Mouse (Mus musculus): ENCODE results near the gene Sh3bp5. TPM values are rescaled to one million over a fixed set of nuclear protein-coding genes. Genes with fewer than 3 reads are reported as not detected.

Sh3bp5 gene
- polyA plus RNA-seq, 2 experiments = 22.2 to 49.1 TPM

DNA sequence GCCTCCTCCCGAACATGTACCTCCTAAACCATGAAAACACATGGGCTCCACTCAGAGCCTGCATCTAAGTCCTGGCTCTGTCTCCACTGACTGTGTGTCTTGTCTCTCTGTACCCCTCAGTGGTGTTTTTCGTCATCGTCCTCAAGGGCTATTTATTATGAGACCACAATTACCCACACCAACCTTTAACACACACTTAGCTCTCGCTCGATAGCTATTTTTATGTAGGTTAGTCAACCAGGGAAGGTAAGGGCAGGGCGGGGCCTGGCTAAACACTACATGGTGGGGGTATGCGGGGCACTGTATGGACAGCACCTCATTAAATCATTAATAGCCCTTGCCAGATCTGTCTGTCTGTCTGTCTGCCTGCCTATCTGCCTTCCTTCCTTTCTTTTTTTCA, 15.3 kb downstream of the Sh3bp5 start:
- no peaks in the 10 kb centered on the region for H3K27me3 ChIP-seq (ENCODE audit: control insufficient read depth, insufficient read depth, low read length)
- H3K4me3 ChIP-seq (replicated peaks; ENCODE audit: low read length) = no peak overlapping the region
- ATAC-seq (ENCODE audit: low FRiP score, low read depth) (no peak), DNase-seq (ENCODE audit: low spot score) (no peak)
- WGBS = 79% methylated on average over 7 of the region's 7 CpGs
- peak overlapping the region; percentile 38; the same call in 1 of the 2 replicates for H3K27ac ChIP-seq (replicated peaks; ENCODE audit: low read depth, low read length)
- H3K4me2 ChIP-seq (replicated peaks; ENCODE audit: low read depth, low read length, severe bottlenecking) = no peak overlapping the region
- no peak overlapping the region for H3K9ac ChIP-seq (ENCODE audit: low read depth, low read length, severe bottlenecking)
- peaks cover 4% of the 10 kb centered on the region for H3K36me3 ChIP-seq (ENCODE audit: control insufficient read depth, insufficient read depth, low read length)
- no peaks in the 10 kb centered on the region for H3K4me1 ChIP-seq (ENCODE audit: control insufficient read depth, insufficient read depth, low read length)
- no peak for TF ChIP-seq POLR2A (IDR thresholded peaks at IDR 0.05; ENCODE audit: borderline replicate concordance, extremely low read depth, insufficient read depth, insufficient read length)
- no peaks in the 10 kb centered on the region for H3K9me3 ChIP-seq (ENCODE audit: control insufficient read depth, low read length)

DNA sequence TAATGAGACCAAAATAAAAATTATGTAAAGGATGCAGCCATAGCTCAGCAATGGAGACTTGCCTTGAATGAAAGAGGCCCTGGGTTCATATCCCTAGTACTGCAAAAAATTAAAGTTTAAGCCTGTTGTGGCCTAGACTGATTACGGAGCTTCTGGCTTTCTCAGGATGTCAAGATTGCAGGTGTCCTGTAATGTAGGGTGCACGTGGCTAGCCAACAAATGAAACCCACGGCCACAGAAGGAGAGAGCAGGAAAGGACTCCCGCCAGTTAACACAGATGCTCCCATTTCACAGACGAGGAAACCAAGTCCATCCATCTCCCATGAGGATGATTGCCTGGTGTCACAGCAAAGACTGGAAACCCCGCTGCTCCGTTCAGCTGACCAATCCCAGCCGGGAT, 15.7 kb downstream of the Sh3bp5 start:
- no peaks in the 10 kb centered on the region for H3K9me3 ChIP-seq (ENCODE audit: control insufficient read depth, low read length)
- H3K4me1 ChIP-seq (ENCODE audit: control insufficient read depth, insufficient read depth, low read length) = no peaks in the 10 kb centered on the region
- peaks cover 4% of the 10 kb centered on the region for H3K36me3 ChIP-seq (ENCODE audit: control insufficient read depth, insufficient read depth, low read length)
- DNase-seq (ENCODE audit: low spot score) (no peak), ATAC-seq (ENCODE audit: low FRiP score, low read depth) (no peak)
- H3K27ac ChIP-seq (replicated peaks; ENCODE audit: low read depth, low read length) = 0 out of 2 replicates have a peak overlapping the region, but pooled peaks have one; percentile 38
- no peak overlapping the region for H3K4me3 ChIP-seq (replicated peaks; ENCODE audit: low read length)
- H3K9ac ChIP-seq (ENCODE audit: low read depth, low read length, severe bottlenecking) = no peak overlapping the region
- no peak for TF ChIP-seq POLR2A (IDR thresholded peaks at IDR 0.05; ENCODE audit: borderline replicate concordance, extremely low read depth, insufficient read depth, insufficient read length)
- no peak overlapping the region for H3K4me2 ChIP-seq (replicated peaks; ENCODE audit: low read depth, low read length, severe bottlenecking)
- WGBS = 89% methylated on average over 8 of the region's 8 CpGs
- H3K27me3 ChIP-seq (ENCODE audit: control insufficient read depth, insufficient read depth, low read length) = no peaks in the 10 kb centered on the region

DNA sequence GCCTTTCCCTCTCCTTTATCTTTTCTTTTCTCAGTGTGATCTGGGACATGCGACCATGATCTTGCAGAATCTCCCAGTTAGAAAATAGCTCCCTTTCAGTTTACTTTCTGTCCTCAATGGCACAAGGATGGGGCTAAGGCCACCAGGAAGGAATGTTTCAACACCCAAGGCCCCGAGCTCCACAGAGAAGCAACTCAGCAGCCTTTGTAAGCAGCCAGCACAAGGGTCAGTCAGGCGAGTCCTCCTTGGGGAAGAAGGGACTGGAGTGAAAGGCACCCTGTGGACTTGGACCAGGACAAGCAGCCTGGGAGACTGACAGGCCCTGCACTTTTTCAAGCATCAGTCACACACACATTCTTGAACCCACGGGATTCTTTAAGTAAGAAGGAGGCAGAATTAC, 16.6 kb downstream of the Sh3bp5 start:
- peaks cover 4% of the 10 kb centered on the region for H3K36me3 ChIP-seq (ENCODE audit: control insufficient read depth, insufficient read depth, low read length)
- no peaks in the 10 kb centered on the region for H3K9me3 ChIP-seq (ENCODE audit: control insufficient read depth, low read length)
- DNase-seq (ENCODE audit: low spot score) = no peak
- H3K4me3 ChIP-seq (replicated peaks; ENCODE audit: low read length) = no peak overlapping the region
- TF ChIP-seq POLR2A (IDR thresholded peaks at IDR 0.05; ENCODE audit: borderline replicate concordance, extremely low read depth, insufficient read depth, insufficient read length) = no peak
- 54% methylated on average over 4 of the region's 4 CpGs for WGBS
- no peak for ATAC-seq (ENCODE audit: low FRiP score, low read depth)
- no peak overlapping the region for H3K27ac ChIP-seq (replicated peaks; ENCODE audit: low read depth, low read length)
- peaks cover 7% of the 10 kb centered on the region for H3K4me1 ChIP-seq (ENCODE audit: control insufficient read depth, insufficient read depth, low read length)
- H3K9ac ChIP-seq (ENCODE audit: low read depth, low read length, severe bottlenecking) = no peak overlapping the region
- H3K27me3 ChIP-seq (ENCODE audit: control insufficient read depth, insufficient read depth, low read length) = no peaks in the 10 kb centered on the region
- H3K4me2 ChIP-seq (replicated peaks; ENCODE audit: low read depth, low read length, severe bottlenecking) = no peak overlapping the region

DNA sequence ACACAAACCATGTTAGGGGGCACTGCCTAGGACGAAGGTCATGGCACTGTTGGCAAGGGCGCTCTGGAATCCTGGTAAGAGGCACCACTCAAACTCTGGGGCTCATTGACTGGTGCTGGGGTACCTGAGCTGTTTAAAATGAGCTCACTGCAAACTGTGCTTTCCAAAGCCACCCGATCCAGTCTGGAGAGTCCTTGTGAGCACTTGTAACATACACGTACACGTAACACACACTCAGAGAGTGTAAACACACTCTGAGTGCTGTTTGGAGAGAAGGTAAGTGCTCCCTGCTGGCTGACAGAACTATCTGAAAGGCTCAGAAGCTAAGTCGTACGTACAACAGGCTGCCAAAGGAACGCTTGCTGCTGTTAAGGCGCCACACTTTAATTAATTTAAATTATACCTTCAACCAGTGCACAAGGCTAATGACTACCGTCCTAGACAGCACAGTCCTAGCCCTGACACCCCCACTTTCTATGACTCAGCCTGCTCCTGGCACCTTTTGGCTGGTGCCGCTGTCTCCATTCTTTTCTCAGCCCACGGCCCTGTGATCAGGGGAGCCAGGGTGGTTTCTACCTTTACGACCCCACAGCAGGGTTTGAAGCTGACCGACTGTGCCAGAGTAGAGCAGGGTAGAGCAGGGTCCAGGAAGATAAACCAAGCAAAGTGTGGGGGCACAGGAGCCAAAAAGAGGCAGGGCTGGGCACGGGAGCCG, 18.9 kb downstream of the Sh3bp5 start:
- no peak overlapping the region for H3K27ac ChIP-seq (replicated peaks; ENCODE audit: low read depth, low read length)

DNA sequence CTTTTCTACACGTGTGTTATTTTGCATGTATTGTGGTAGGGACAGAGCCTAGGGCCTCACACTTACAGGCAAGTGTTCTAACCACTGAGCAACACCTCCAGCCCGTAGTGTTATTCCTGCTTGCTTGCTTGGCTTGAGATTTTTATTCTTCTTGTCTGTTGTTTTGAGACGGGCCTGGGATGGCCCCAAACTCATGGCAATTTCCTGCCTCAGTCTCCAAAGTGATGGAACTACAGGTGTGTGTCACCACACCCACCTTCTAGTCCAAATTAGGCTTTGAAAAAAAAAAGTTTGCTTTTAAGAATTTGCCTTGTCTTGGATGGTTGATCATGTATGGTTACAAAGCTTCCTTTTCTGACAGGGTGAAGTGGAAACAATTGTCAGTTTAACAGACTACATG, 19.5 kb downstream of the Sh3bp5 start:
- 81% methylated on average over 3 of the region's 3 CpGs for whole genome bisulfite sequencing

More for the DNA sequence above, 18.9 kb downstream of the Sh3bp5 start:
- Histone ChIP-seq H3K4me2 (replicated peaks; ENCODE audit: low read depth, low read length, severe bottlenecking) (no peak overlapping the region), H3K36me3 (ENCODE audit: control insufficient read depth, insufficient read depth, low read length) (no peaks in the 10 kb centered on the region; the same call in 1 of the 2 replicates), H3K27me3 (ENCODE audit: control insufficient read depth, insufficient read depth, low read length) (no peaks in the 10 kb centered on the region), H3K4me1 (ENCODE audit: control insufficient read depth, insufficient read depth, low read length) (peaks cover 16% of the 10 kb centered on the region), H3K9me3 (ENCODE audit: control insufficient read depth, low read length) (no peaks in the 10 kb centered on the region), H3K4me3 (replicated peaks; ENCODE audit: low read length) (no peak overlapping the region), H3K9ac (ENCODE audit: low read depth, low read length, severe bottlenecking) (no peak overlapping the region)
- ATAC-seq (ENCODE audit: low FRiP score, low read depth) (no peak), DNase-seq (ENCODE audit: low spot score) (no peak)
- WGBS = 66% methylated on average over 16 of the region's 16 CpGs
- TF ChIP-seq POLR2A (IDR thresholded peaks at IDR 0.05; ENCODE audit: borderline replicate concordance, extremely low read depth, insufficient read depth, insufficient read length) = no peak

More for the DNA sequence above, 19.5 kb downstream of the Sh3bp5 start:
- DNase-seq (ENCODE audit: low spot score) (no peak), ATAC-seq (ENCODE audit: low FRiP score, low read depth) (no peak)
- H3K27me3 ChIP-seq (ENCODE audit: control insufficient read depth, insufficient read depth, low read length) = no peaks in the 10 kb centered on the region
- no peaks in the 10 kb centered on the region; the same call in 1 of the 2 replicates for H3K36me3 ChIP-seq (ENCODE audit: control insufficient read depth, insufficient read depth, low read length)
- no peak for TF ChIP-seq POLR2A (IDR thresholded peaks at IDR 0.05; ENCODE audit: borderline replicate concordance, extremely low read depth, insufficient read depth, insufficient read length)
- no peak overlapping the region for H3K4me2 ChIP-seq (replicated peaks; ENCODE audit: low read depth, low read length, severe bottlenecking)
- H3K9me3 ChIP-seq (ENCODE audit: control insufficient read depth, low read length) = no peaks in the 10 kb centered on the region
- H3K4me3 ChIP-seq (replicated peaks; ENCODE audit: low read length) = no peak overlapping the region
- peaks cover 16% of the 10 kb centered on the region for H3K4me1 ChIP-seq (ENCODE audit: control insufficient read depth, insufficient read depth, low read length)
- no peak overlapping the region for H3K9ac ChIP-seq (ENCODE audit: low read depth, low read length, severe bottlenecking)
- H3K27ac ChIP-seq (replicated peaks; ENCODE audit: low read depth, low read length) = no peak overlapping the region
